Mouse (Mus musculus) ES-E14 (cell line): ENCODE results near the gene Mpeg1. TPM values are rescaled to one million over a fixed set of nuclear protein-coding genes. Genes with fewer than 3 reads are reported as not detected.

Experiments used
- DNase-seq: peaks from one replicate; pipeline ENCODE4 v3.0.0-alpha.2; 2013; ENCODE audit warnings: low read depth, low spot score
- H3K27ac ChIP-seq: 2 replicates; pipeline ENCODE4 v1.5.1; 2012; ENCODE audit warnings: low read depth, mild to moderate bottlenecking, low read length, moderate library complexity, mixed read lengths; ENCODE audit not compliant: poor library complexity, insufficient read depth, severe bottlenecking
- H3K36me3 ChIP-seq: 2 replicates; pipeline ENCODE4 v1.6.1; 2012; ENCODE audit warnings: mild to moderate bottlenecking, low read length, moderate library complexity, mixed read lengths; ENCODE audit not compliant: control insufficient read depth, poor library complexity, insufficient read depth, severe bottlenecking
- H3K4me1 ChIP-seq, 2 experiments: fragments of 150-350 bp in 1 of 2; sonication (generic) in 1 of 2; 2 replicates each; pipeline ENCODE4 v1.6.1; 2012; ENCODE audit warnings: low read length in 2 of 2, mild to moderate bottlenecking in 1 of 2, mixed read lengths in 1 of 2; ENCODE audit not compliant: control insufficient read depth in 2 of 2, insufficient read depth in 2 of 2, poor library complexity in 1 of 2
- H3K4me3 ChIP-seq, 2 experiments: fragments of 150-350 bp in 1 of 2; sonication (generic) in 1 of 2; 2 replicates each; pipeline ENCODE4 v1.5.1; 2012; ENCODE audit warnings: low read length in 2 of 2, low read depth in 1 of 2, mild to moderate bottlenecking in 1 of 2, mixed read lengths in 1 of 2; ENCODE audit not compliant: insufficient read depth in 1 of 2, poor library complexity in 1 of 2, severe bottlenecking in 1 of 2
- H3K9ac ChIP-seq: 2 replicates; pipeline ENCODE4 v1.6.1; 2012; ENCODE audit warnings: low read depth, mild to moderate bottlenecking, low read length, mixed read lengths; ENCODE audit not compliant: poor library complexity, insufficient read depth, severe bottlenecking
- H3K9me3 ChIP-seq: fragments of 150-350 bp; sonication (generic); 2 replicates; pipeline ENCODE4 v1.6.1; 2012; ENCODE audit warnings: low read depth, mild to moderate bottlenecking, low read length; ENCODE audit not compliant: control insufficient read depth, insufficient read depth
- CHD2 ChIP-seq: IDR thresholded peaks from 2 replicates; pipeline ENCODE4 v1.6.1; 2014; ENCODE audit warnings: mild to moderate bottlenecking, low read depth, low read length, inconsistent platforms
- HCFC1 ChIP-seq: IDR thresholded peaks from 2 replicates; pipeline ENCODE4 v1.6.1; 2012; ENCODE audit warnings: low read length, inconsistent platforms, borderline replicate concordance; ENCODE audit not compliant: insufficient read depth
- MAFK ChIP-seq: IDR thresholded peaks from 2 replicates; pipeline ENCODE4 v1.6.1; 2014; ENCODE audit warnings: mild to moderate bottlenecking, low read depth, low read length, inconsistent platforms; ENCODE audit not compliant: insufficient read depth
- ZC3H11A ChIP-seq: IDR thresholded peaks from 2 replicates; pipeline ENCODE4 v1.6.1; 2012; ENCODE audit warnings: low read depth, mild to moderate bottlenecking, inconsistent platforms, low read length, borderline replicate concordance
- ZNF384 ChIP-seq: IDR thresholded peaks from 2 replicates; pipeline ENCODE4 v1.6.1; 2012; ENCODE audit warnings: low read depth, low read length, inconsistent platforms
- in situ Hi-C, 2 experiments: fragments of 600-800 bp; cut with MboI; formaldehyde crosslinking; loops; one replicate each; pipeline ENCODE4 v1.15.1; 2025; ENCODE audit warnings: low sequenced_read_pairs in 2 of 2, inconsistent platforms in 1 of 2; ENCODE audit not compliant: unreplicated experiment in 2 of 2
- total RNA-seq: library from RNA; depleted of rRNA; stranded (reverse); fragments of 300-350 nt; gene quantifications from 2 replicates; pipeline ENCODE4 v1.2.3, GENCODE M21; 2012

The Mpeg1 gene
- total RNA-seq, 1 experiment, result 0.18 TPM

DNA sequence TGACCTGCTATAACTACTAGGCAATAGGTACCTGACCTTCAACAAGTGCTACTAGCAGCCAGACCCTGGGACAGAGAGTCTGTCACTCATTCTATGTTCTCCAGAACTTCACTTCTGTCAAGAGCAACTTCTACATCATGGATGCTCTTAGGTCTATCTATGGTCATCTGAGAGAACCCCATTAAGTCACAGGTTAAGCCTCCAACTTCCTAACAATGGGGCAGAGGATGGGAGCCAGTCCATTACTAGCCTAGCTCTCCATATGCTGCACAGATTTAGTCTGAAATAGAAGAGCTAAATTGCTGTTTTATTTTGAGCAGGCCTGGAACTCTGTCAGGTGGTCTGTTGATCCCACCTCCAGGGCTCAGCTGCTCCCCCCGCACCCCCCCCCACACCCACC is 38.4 kb downstream of the Mpeg1 start:
- Histone ChIP-seq H3K9me3 (no peaks in the 10 kb centered on the region), H3K9ac (no peak overlapping the region), H3K36me3 (no peaks in the 10 kb centered on the region), H3K4me1 (peaks cover 0 to 8% of the 10 kb centered on the region in 2 experiments; a peak in 2 of 4 replicates), H3K4me3 (no peak overlapping the region), H3K27ac (no peak overlapping the region)
- no peak for DNase-seq
- TF ChIP-seq ZNF384, result no peak
- no peak for TF ChIP-seq MAFK
- no peak for TF ChIP-seq CHD2
- no peak for TF ChIP-seq ZC3H11A
- in situ Hi-C loops, result no loop called here

- no peak for DNase-seq
Measured at GRCm38 (mm10) chr19:12499485-12499884, 38.9 kb downstream of the Mpeg1 start.

GRCm38 (mm10) chr19:12500124-12500523 is 39.5 kb downstream of the Mpeg1 start:
- Histone ChIP-seq H3K27ac (no peak overlapping the region), H3K9me3 (no peaks in the 10 kb centered on the region), H3K4me3 (0 out of 4 replicates have a peak overlapping the region, but pooled peaks of 1 of the 2 experiments have one; percentile 97), H3K4me1 (peaks cover 0 to 3% of the 10 kb centered on the region in 2 experiments; a peak in 2 of 4 replicates), H3K36me3 (no peaks in the 10 kb centered on the region), H3K9ac (no peak overlapping the region)
- DNase-seq, result no peak
- TF ChIP-seq ZC3H11A (no peak), HCFC1 (no peak), MAFK (no peak), CHD2 (no peak), ZNF384 (no peak)
- in situ Hi-C loops, result no loop called here

More at GRCm38 (mm10) chr19:12499485-12499884, 38.9 kb downstream of the Mpeg1 start:
- Histone ChIP-seq H3K9ac (no peak overlapping the region), H3K4me1 (peaks cover 0 to 5% of the 10 kb centered on the region in 2 experiments; a peak in 2 of 4 replicates), H3K4me3 (no peak overlapping the region), H3K36me3 (no peaks in the 10 kb centered on the region), H3K27ac (no peak overlapping the region), H3K9me3 (no peaks in the 10 kb centered on the region)
- in situ Hi-C loops, result no loop called here
- no peak for TF ChIP-seq ZNF384
- TF ChIP-seq HCFC1, result no peak

GRCm38 (mm10) chr19:12500881-12501311 is 40.3 kb downstream of the Mpeg1 start:
- DNase-seq, result no peak
- H3K9ac ChIP-seq, result peak overlapping the region; percentile 72
- H3K4me3 ChIP-seq, result peak overlapping the region; percentile 71 to 97
- in situ Hi-C loops, result no loop called here
- H3K27ac ChIP-seq, result no peak overlapping the region
- no peak for TF ChIP-seq CHD2
- no peak for TF ChIP-seq MAFK
- TF ChIP-seq ZNF384, result no peak
- no peak for TF ChIP-seq ZC3H11A
- no peak for TF ChIP-seq HCFC1
- no peaks in the 10 kb centered on the region for H3K36me3 ChIP-seq
- peaks cover 0 to 2% of the 10 kb centered on the region in 2 experiments; a peak in 2 of 4 replicates for H3K4me1 ChIP-seq
- no peaks in the 10 kb centered on the region for H3K9me3 ChIP-seq
